Comparison of ENCODE assay signal across 13 mouse cellular contexts in genomic region chr5:151047488-151047887, GRCm38 (mm10).
DNase-seq lines count a peak whose midpoint lies in the region; ATAC-seq and TF ChIP-seq lines count a peak whose summit lies in the region.
"Had no signal": no experiment of that assay in that cellular context is flagged by ENCODE, and none has a peak within 500 bp of the region (broad histone marks: within the 10 kb centered on the region; RNA-seq: fewer than 3 reads in every experiment).

No protein-coding gene starts in this region.

- DNase-seq in gastrocnemius, adult 2 months, result peak; percentile 36
- DNase-seq in gastrocnemius, postnatal 25 days, result no peak
- DNase-seq in heart, postnatal 0 days (ENCODE audit: low spot score), result peak; percentile 33
- no peak for DNase-seq in embryo, embryonic 9.5 days (ENCODE audit: extremely low spot score)
- no peak for DNase-seq in frontal cortex, adult 2 months (ENCODE audit: extremely low spot score in 1 of 2, low spot score in 1 of 2)
- no peak for DNase-seq in urinary bladder, postnatal 36 days (ENCODE audit: low spot score in 2 of 2)
- DNase-seq: thymus, adult 2 months had no signal

- H3K9ac ChIP-seq in heart, postnatal 0 days (replicated peaks; ENCODE audit: low read depth, low read length), result no peak overlapping the region
- no peak overlapping the region for H3K9ac ChIP-seq in limb, embryonic 15.5 days
- H3K9ac ChIP-seq: hindbrain, embryonic 13.5 days; midbrain, embryonic 13.5 days had no signal

- TF ChIP-seq EP300 in heart, postnatal 0 days (IDR thresholded peaks at IDR 0.05; ENCODE audit: low read depth), result no peak

- no peaks in the 10 kb centered on the region for H3K27me3 ChIP-seq in heart, postnatal 0 days (ENCODE audit: control insufficient read depth, insufficient read depth, low read length)
- H3K27me3 ChIP-seq in limb, embryonic 15.5 days, result no peaks in the 10 kb centered on the region
- H3K27me3 ChIP-seq: hindbrain, embryonic 13.5 days; midbrain, embryonic 13.5 days had no signal

- no peak for TF ChIP-seq CTCF in gastrocnemius, adult 2 months (IDR thresholded peaks at IDR 0.05)
- no peak for TF ChIP-seq CTCF in heart, postnatal 0 days (IDR thresholded peaks at IDR 0.05; ENCODE audit: low read depth)

- intact Hi-C loops in gastrocnemius, adult 2 months (cut with DNase I), result loop anchor here (10.0 kb wide), 1 partner anchor 287 kb away; no protein-coding TSS in a partner anchor

- peak overlapping the region; percentile 72 for H3K27ac ChIP-seq in gastrocnemius, adult 2 months
- peak overlapping the region; percentile 93 for H3K27ac ChIP-seq in brown adipose tissue, adult 24 weeks (replicated peaks; ENCODE audit: low read depth, low read length)
- H3K27ac ChIP-seq in heart, postnatal 0 days (ENCODE audit: low read depth), result peak overlapping the region; percentile 75
- peak overlapping the region; percentile 73 for H3K27ac ChIP-seq in limb, embryonic 15.5 days
- H3K27ac ChIP-seq: hindbrain, embryonic 13.5 days; midbrain, embryonic 13.5 days had no signal

- no peak overlapping the region for H3K4me2 ChIP-seq in heart, postnatal 0 days (ENCODE audit: low read depth, low read length)
- H3K4me2 ChIP-seq in limb, embryonic 15.5 days, result no peak overlapping the region
- H3K4me2 ChIP-seq: hindbrain, embryonic 13.5 days; liver, embryonic 11.5 days; midbrain, embryonic 13.5 days had no signal

- H3K36me3 ChIP-seq in heart, postnatal 0 days (replicated peaks; ENCODE audit: control insufficient read depth, insufficient read depth, low read length), result peaks cover 32% of the 10 kb centered on the region
- H3K36me3 ChIP-seq in limb, embryonic 15.5 days, result peaks cover 24% of the 10 kb centered on the region
- H3K36me3 ChIP-seq: G1E had no signal

- peaks cover 12% of the 10 kb centered on the region for H3K4me1 ChIP-seq in brown adipose tissue, adult 24 weeks (ENCODE audit: control insufficient read depth, insufficient read depth, insufficient read length, low read length)
- H3K4me1 ChIP-seq in heart, postnatal 0 days (ENCODE audit: control insufficient read depth, insufficient read depth), result peaks cover 8% of the 10 kb centered on the region; the same call in 1 of the 2 replicates
- peaks cover 16% of the 10 kb centered on the region for H3K4me1 ChIP-seq in limb, embryonic 15.5 days
- H3K4me1 ChIP-seq: hindbrain, embryonic 13.5 days; midbrain, embryonic 13.5 days had no signal

- ATAC-seq in heart, postnatal 0 days (ENCODE audit: insufficient read depth, low read depth), result peak; percentile 58; the same call in 1 of the 2 replicates
- no peak for ATAC-seq in limb, embryonic 15.5 days (ENCODE audit: insufficient number of reproducible peaks, low FRiP score, low TSS enrichment, low read depth)
- ATAC-seq: midbrain, embryonic 13.5 days had no signal

- 52% methylated on average over 12 of the region's 12 CpGs for WGBS in heart, postnatal 0 days
- 30% methylated on average over 12 of the region's 12 CpGs for WGBS in limb, embryonic 15.5 days

- peak overlapping the region; percentile 30; the same call in 1 of the 2 replicates for H3K4me3 ChIP-seq in gastrocnemius, adult 2 months
- H3K4me3 ChIP-seq in brown adipose tissue, adult 24 weeks (ENCODE audit: insufficient read depth, low read depth, low read length), result no peak overlapping the region
- no peak overlapping the region for H3K4me3 ChIP-seq in heart, postnatal 0 days (ENCODE audit: low read depth, low read length)
- H3K4me3 ChIP-seq in limb, embryonic 15.5 days, result no peak overlapping the region
- H3K4me3 ChIP-seq: hindbrain, embryonic 13.5 days; midbrain, embryonic 13.5 days had no signal

- H3K9me3 ChIP-seq in heart, postnatal 0 days (replicated peaks; ENCODE audit: control insufficient read depth, low read length), result 0 out of 2 replicates have a peak, but pooled peaks cover 3% of the 10 kb centered on the region
- H3K9me3 ChIP-seq in limb, embryonic 15.5 days, result no peaks in the 10 kb centered on the region
- H3K9me3 ChIP-seq: hindbrain, embryonic 13.5 days; midbrain, embryonic 13.5 days had no signal

Comparison
In these comparisons a context has a peak if more than half of its experiments do, and no peak if none do; other contexts are left out.
1. DNase-seq: peak in gastrocnemius, adult 2 months (single experiment) and heart, postnatal 0 days (single experiment); none in gastrocnemius, postnatal 25 days (single experiment), embryo, embryonic 9.5 days (single experiment), frontal cortex, adult 2 months (0 of 2) and urinary bladder, postnatal 36 days (0 of 2).
2. Peak in every context shown above with its lines, with median percentiles within 50 percentile points of each other: H3K27ac ChIP-seq.